Mouse (Mus musculus) kidney, postnatal 10 days (tissue): Measurements from ENCODE around the gene Wfdc5.

ENCODE experiments used
- DNase-seq: peaks from one replicate; pipeline ENCODE4 v3.0.0; 2021; ENCODE audit warnings: mixed read lengths

The Wfdc5 gene

DNA sequence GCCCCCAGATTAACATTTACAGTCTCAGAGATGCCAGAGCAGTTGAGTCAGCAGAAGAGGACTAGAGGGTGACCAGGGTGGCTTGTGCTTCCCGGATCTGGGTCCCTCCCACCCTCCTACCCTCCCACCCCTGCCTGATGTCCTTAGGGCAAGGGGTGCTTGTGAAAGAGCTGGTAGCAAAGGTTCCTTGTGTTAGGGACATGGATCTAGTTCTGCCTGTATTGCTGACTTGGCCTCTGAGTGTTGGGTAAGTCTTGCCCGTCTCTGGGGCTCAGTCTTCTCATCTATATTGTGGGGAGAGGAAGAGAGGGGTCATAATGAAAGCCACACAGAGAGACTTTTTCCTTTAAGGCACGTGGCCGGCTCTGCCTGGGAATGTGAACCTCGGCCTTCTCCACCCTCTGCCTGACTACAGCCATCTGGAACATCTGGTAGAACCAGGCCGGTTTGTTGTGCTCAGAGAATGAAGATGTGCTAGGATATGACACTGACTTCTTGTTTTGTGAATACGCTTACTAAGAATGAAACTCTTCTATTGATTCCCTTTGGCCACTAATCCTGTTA, at the start of gene Wfdc5:
Wfdc5 (minus strand) TSS at position 51 of the 564 bp plus-strand sequence.
- no peak for DNase-seq

DNA sequence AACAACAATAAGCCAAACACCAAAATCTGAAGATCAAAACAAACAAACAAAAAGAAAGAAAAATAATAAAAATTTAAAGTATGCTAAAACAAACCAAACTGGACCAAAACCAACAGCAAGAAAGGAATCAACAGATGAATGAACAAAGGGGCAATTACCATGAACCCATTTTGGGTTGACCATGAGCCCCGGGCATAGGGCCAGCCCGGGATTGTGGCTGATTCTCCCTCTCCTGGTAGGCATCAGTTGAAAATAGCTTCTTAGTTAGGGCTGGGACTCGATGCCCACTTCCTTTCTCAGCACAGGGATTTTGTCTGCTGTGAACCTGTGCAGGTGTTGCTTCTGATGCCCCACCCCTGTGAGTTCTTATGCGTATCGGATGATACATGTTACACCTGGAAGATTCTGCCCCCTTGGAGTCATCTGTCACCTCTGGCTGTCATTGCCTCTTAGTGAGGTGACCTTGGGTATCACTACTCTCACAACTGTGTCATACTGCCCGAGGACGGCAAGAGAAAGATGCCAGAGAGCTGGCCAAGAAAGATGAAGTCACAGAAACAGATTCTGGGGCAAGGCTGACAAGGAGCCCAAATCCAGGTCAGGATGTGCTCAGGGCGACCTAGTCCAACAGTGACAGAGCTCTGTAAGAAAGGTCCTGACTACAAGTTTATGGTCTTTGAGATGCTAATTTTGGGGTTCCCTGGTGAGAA, 46.0 kb upstream of the Wfdc5 start:
- DNase-seq, result no peak

DNA sequence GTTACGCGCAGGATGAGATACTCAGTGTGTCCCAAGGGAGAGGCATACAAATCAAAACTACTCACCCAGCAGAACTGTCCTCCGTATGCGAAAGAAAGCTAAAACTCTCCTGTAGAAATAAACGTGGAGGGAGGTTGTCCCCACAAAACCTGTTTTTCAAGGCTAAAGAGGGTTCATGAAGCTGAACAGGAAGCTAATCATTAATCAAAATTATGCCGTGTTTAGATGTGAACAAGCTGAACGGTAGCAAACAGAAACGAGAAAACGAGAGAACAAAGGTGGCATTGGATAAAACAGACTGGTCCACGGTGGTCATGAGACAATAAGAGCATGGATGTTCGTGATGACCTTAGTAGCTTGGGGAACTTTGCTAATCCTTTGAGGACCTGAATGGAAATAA, 39.0 kb upstream of the Wfdc5 start, which contains the start of gene Wfdc15b:
Wfdc15b (minus strand) TSS at position 139 of the 400 bp plus-strand sequence.
- DNase-seq, result no peak

DNA sequence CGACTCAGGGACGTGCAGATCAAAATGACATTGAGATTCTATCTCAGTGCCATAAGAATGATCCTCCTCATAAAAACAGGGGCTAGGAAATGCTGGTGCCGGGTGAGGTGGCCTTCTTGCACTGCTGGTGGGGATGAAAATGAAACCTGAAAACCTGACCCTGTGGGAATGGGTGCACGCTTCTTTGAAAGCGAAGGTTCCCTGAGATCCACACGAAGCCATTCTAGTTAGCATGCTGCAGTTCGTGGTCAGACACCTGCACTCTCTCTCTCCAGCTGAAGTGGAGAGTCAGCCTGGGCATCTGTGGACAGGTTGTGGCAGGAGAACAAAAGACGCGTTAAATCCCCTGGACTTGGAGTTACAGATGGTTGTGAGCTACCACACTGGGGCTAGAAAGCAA, 36.8 kb upstream of the Wfdc5 start:
- DNase-seq, result no peak

- DNase-seq, result no peak
Observed at GRCm38 (mm10) chr2:164212711-164213110, 30.2 kb upstream of the Wfdc5 start.

DNA sequence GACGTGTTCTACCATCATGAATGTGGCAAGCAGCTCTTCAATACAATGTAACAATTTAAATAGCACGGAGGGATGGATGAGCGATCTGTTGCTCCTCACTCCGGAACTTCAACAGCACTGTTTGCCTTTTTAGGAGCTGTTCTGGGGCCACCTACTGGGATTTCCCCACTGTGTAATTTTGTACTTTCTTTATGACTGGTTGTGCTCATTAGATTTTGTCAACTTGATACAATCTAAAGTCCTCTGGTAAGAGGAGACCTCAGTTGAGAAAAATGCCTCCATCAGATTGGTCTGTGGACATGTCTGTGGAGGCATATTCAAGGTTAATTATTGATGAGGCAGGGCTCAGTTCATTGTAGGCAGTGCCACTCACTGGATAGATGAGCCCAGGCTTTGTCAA, 28.4 kb upstream of the Wfdc5 start:
- no peak for DNase-seq

GRCm38 (mm10) chr2:164206676-164207075, 24.1 kb upstream of the Wfdc5 start:
- DNase-seq, result no peak

- DNase-seq, result peak; percentile 26
Observed at GRCm38 (mm10) chr2:164206011-164206410, 23.5 kb upstream of the Wfdc5 start.

DNA sequence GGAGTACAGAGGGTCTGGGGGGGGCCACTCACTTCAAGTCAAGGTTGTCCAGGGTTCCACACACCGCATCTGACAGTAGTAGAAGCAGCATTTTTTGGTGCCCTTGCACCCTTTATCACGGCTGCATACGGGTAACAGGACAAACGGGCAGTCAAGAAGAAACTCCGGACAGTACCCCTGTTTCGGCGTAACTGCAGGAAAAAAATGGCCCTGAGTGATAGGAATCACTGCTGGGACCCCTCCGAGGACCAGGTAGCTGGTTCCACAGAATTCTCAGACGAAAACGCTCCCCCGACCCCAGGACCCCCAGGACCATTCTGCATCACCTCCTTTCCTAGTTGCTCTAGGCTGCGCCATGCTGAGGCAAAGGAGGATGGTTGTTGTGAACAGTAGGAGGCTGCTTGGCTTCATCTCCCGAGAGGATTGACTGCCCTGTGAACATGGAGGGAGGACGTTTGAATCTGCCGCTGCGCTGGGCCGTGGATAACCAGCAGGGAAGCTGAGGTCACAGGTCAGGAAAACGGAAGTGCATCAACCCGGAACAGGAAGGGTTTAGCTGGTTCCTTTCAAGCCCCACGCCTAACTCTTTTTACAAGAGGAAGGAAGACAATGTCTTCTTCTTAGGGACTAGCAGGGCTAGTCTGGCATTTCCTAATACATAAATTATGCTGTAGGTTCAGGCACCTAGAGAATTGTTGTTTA, 17.2 kb upstream of the Wfdc5 start, which contains the start of gene Wfdc15a:
Wfdc15a (minus strand) TSS at position 505 of the 702 bp plus-strand sequence.
- DNase-seq, result no peak

DNA sequence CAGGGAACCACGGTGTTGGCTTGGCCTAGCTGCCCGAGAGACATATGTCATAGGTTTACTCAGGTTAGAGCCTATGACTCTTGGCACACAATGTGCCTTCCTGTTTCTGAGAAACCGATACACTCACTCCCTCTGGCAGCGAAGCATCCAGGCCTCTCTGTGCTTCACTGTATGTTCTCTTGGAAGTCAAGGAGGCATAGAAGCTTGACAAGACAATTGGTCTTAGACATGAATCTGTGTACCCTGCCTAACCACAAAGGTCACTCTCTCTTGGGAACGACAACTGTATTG, 14.1 kb upstream of the Wfdc5 start:
- no peak for DNase-seq

DNA sequence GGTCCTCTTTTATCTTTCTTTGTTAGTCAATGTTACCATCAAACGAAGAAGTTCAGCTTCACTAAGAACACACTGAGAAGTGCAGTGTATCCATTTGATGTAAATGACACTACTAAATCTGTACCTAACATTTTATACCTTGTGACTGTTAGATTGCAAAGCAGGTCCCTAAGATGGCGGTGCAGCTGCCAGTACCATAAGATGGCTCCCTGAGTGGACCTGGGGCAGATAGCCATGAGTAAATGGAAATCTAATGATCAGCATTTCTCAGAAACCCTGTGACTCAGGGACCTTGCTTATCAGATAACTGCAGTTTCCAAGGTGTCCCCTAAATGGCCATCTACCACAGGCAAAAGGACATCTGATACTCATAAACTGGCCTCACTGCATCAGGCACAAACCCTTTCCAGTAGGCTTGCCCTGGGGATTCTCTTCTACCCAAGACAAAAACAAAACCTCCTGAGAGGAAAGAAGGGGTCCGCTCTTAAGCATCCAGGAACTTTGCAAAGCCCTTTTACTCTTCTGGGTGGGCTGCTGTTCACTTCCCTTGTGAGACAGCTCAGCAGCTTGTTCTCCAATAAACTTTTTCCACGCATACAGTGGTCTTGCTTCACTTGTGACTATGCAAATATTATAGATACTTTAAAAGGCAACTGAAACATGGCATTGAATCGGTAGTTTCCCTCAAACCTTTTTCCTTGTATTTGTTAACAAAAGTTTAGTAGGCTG, 13.6 kb upstream of the Wfdc5 start:
- DNase-seq, result no peak

DNA sequence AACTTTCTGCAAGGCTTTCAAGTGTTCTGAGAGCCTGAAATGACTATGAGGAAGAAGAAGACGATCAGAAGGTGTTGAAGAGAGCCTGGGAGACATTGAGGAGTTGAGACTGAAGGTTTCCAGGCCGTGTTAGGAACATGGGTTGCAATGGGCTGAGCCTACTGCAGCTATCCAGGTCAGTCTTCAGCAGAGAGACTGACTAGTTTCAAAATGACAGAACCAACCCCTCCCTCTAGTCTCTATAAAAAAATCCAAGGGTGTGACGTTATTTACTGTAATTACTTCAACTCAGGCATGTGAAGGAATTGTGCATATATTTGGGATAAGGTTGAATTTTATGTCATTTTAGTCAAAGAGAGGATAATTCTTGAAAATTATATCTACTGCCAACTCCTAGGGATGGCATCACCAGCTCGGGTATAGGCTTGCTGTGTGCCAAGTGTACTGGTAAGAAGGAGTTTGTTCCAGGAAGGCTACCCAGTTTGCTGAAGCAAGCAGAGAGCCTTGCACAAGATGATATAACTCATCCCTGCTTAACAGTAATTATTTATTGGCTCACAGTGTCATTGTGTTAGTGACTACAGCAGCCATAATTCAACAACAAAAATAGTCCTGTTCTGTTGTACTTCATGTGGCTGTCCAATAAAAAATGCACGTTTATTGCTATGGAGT, 12.6 kb upstream of the Wfdc5 start:
- no peak for DNase-seq

- no peak for DNase-seq
Observed at GRCm38 (mm10) chr2:164192279-164192678, 9.7 kb upstream of the Wfdc5 start.

DNA sequence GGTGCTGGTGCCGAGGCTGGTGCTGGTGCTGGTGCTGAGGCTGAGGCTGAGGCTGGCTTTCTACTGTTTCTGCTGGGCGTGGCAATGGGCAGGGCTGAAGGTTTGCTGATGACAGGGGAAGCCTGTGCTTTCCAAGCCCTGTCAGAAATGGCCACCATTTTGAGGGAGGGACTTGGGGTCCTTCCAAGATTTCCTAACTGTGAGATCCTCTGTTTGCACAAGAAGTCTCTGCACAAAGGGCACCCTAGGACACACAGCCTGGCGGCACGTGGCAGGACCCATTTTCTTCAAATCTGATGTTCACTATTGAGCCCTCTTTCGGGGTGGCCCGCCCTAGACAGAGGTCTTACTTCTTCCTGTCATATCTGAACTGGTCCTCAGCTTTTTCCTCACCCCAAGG, 8.0 kb upstream of the Wfdc5 start, which contains the start of gene Wfdc12:
Wfdc12 (minus strand) TSS at position 33 of the 400 bp plus-strand sequence.
- no peak for DNase-seq

DNA sequence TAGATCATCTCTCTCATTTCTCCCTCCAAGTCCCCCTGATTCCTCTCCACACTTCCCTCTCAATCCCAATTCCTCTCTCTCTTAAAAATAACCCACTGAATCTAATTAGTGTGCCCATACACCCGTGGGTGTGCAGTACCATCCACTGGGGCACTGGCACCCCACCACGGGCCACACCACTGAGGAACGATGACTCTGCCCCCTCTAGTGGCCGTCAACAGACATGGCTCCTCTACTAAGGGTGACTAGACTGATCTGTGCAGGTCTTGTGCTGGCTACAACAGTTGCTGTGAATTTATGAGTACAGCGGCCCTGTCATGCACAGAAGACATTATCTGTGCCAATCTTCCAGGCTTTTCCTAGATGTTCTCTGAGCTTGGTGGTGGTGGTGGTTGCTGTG, 6.2 kb upstream of the Wfdc5 start:
- no peak for DNase-seq

GRCm38 (mm10) chr2:164184145-164184719, 1.7 kb upstream of the Wfdc5 start:
- no peak for DNase-seq

DNA sequence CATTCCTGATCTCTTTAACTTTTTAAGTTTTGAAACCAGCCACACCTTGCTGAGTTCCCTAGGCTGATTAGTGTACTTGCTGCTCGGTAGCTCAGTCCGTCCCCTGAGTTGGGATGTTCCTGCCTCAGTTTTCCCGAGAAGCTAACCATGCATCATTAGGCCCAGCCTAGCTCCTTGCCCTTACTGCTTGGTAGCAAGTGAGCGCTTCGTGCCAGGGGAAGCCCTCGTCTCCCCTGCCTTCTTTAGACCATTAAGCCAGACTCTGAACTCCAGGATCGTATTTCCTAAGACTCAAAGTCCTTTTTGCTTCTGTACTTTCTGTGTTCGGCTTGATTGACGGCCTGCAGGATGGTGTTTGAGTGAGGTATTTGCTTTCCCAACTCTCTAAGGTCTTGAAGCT, 798 bp upstream of the Wfdc5 start:
- DNase-seq, result no peak

- peak; percentile 15 for DNase-seq
Observed at GRCm38 (mm10) chr2:164180770-164181169, 1.8 kb downstream of the Wfdc5 start.

- DNase-seq, result peak; percentile 55
Observed at GRCm38 (mm10) chr2:164180124-164180523, 2.4 kb downstream of the Wfdc5 start.

GRCm38 (mm10) chr2:164177831-164178230, 4.7 kb downstream of the Wfdc5 start:
- no peak for DNase-seq

GRCm38 (mm10) chr2:164175850-164176249, 6.7 kb downstream of the Wfdc5 start:
- no peak for DNase-seq

GRCm38 (mm10) chr2:164174649-164175395, 7.7 kb downstream of the Wfdc5 start:
- DNase-seq, result peak; percentile 36
